Mouse (Mus musculus) right cerebral cortex, postnatal 36 days (tissue): ENCODE data around the gene Ccnd3.

Experiments
- DNase-seq, 2 experiments: peaks; one replicate each; pipeline ENCODE4 v3.0.0; 2022; ENCODE audit warnings: low spot score in 2 of 2, mixed read lengths in 1 of 2

Gene Ccnd3

DNA sequence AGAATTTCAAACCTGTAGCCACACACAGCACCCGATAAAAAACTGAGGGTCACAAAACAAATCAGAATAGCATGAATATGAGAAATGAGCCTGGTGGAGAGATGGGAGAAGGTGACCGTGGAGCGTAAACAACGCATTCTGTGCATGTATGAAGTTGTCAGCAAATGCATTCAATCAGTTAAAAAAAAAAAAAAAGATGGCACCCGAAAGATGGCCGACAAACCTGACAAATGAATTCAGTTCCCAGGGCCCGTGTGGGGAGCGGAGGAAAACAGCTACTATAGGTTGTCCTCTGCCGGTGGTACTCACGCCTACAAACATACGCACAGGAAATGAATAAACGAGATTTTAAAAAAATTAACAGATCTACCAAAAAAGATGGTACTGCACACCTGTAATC is 40.3 kb downstream of the Ccnd3 start:
- no peak for DNase-seq

DNA sequence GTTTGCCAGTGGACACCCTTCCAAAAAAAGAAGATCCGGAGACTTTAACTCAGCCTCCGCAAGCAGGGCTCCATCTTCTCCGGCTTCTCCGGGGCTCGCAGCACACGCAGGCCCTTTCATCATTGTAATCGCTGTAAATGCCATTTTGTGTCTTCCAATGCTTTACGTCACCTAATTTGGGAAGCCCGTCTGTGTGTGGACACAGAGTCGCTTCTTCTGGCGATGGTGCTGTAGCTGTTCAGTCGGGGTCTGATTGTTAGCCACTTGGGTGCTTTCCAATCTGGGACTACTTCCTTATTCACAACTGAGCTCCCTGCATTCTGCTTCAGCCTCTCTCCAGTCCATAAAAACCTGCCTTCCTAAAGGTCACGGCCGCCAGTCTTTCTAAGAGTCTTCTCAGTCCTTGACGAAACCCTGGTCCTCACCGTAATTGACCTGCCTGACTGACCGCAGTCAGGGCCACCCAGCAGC is 41.0 kb downstream of the Ccnd3 start:
- DNase-seq, result peak in 1 of 2 experiments; percentile 19

DNA sequence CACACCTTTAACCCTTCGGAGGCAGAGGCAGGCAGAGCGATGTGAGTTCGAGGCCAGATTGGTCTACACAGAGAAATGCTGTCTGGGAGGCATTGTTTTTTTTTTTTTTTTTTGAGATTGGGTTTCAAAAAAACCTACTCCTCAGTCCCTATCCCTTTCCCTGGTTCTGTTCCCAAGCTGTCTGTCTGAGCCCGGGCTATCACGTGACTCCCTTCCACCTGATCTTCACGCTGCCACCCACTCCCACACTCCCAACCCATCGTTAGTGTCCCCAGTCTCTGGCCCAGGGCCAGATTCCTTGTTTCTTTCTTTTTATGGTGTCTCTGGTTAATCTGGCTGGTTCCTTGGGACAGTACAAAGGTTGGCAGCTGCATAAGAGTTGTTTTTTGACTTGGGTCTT is 46.2 kb downstream of the Ccnd3 start:
- no peak for DNase-seq

- no peak for DNase-seq
Observed at GRCm38 (mm10) chr17:47552994-47553393, 48.1 kb downstream of the Ccnd3 start.

- DNase-seq, result no peak
Observed at GRCm38 (mm10) chr17:47554621-47555020, 49.8 kb downstream of the Ccnd3 start.

GRCm38 (mm10) chr17:47557179-47557578 is 52.3 kb downstream of the Ccnd3 start:
- no peak for DNase-seq

DNA sequence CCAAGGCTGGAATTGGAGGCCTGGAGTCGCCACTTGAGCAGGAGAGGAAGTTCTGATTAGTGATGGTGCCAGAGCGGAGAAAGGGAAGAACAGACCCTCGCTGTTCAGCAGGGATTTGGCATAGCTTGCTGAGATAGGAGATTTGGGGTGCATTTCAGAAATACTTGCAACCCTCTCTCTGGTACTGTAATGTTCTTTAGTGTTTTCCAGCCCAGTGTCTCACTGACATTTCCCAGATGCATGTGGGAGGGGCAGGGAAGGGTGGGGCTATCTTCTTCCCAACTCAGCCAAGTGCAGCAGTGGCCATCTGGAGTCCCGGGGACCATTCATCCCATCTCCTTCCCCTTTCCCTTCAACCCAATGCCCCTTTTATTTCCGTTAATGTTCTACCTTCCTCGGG is 54.9 kb downstream of the Ccnd3 start:
- DNase-seq, result no peak

DNA sequence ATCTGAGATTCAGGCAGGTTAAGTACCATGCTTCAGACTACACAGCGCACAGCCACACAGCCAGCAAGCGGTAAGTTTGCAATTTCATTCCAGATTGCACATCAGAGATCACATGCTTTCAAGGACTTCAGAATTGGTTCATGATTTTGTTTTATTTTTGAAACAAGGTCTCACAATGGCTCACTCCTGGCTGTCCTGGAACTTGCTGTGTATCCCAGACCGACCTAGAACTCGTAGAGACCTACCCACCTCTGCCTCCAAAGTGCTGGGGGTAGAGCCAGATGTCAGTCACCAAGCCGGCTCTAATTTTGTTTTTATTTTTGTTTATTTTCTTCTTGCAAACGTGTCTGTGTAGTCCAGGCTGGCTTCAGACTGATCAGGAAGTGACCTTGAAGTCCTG is 58.0 kb downstream of the Ccnd3 start:
- no peak for DNase-seq

GRCm38 (mm10) chr17:47564612-47565011 is 59.8 kb downstream of the Ccnd3 start:
- no peak for DNase-seq

DNA sequence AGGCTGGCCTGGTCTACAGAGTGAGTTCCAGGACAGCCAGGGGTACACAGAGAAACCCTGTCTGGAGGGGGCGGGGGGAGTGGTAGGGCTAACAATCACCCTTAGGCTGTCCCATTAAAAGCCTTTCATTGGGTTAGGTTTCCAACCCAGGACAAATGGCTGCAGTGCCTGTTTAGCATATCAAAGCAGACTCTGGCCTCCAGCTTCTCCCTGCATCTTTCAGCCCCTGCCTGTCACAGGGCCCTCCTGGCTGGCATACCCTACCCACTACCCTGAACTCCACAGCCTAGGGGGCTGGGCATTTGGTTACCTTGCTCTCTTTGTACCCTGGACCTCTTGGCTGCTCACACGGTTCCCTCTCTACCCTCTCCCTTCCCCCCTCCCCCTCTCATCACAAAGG is 61.3 kb downstream of the Ccnd3 start:
- no peak for DNase-seq

- no peak for DNase-seq
Observed at GRCm38 (mm10) chr17:47567271-47567670, 62.4 kb downstream of the Ccnd3 start.

DNA sequence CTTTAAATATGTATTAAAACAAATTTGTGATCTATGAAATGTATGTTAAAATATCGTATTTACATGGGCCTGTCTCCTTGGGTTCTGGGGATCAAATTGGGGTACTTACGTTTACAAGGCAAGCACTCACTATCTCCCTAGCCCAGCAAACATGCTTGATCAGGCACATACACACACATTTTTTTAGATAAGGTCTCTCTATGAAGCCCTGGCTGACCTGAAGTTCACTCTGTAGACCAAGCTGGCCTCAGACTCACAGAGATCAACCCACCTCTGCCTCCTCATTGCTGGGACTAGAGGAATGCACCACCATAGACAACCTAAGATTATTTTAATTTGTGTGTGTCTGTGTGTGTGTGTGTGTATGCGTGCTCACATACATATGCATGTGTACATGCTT is 63.5 kb downstream of the Ccnd3 start:
- no peak for DNase-seq

- no peak for DNase-seq
Observed at GRCm38 (mm10) chr17:47568951-47569527, 64.2 kb downstream of the Ccnd3 start.

DNA sequence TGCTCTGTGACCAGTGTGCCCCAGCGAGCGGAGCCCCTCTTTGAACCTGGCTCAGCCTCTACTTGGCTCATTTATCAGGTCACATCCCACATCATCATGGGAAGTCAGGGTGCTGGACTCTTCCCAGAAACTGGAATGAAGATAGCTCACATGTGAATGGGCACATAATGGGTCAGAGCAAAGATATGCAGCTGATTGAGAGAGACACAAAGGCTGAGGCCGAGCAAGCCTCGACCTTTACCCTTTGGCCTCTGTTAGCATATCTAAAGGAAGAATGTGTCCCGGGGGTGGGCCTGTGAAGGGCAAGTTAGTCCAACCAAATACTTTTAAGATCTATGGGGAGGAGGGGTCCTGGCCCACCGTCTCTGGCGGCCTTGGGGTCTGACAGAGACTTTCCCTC is 66.8 kb downstream of the Ccnd3 start:
- DNase-seq, result no peak

GRCm38 (mm10) chr17:47572436-47572835 is 67.6 kb downstream of the Ccnd3 start:
- DNase-seq, result no peak

DNA sequence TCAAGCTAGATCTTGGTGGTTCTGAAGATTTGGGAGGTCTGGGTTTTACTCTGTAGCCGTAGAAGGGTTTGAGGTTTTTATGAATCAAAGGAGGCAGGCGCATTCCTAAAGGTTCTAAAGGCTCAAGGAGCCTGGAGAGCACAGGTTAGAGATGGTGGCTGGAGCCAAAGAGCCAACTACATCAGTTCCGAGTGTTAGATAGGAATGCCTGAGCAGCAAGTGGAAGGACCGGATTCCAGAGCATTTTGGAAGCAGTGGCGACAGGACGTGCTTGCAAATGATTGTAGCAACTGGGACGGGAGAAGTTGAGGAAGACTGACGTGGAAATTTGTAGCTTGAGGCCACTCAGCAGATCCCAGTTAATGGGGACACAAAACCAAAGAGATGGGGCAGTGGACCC is 69.2 kb downstream of the Ccnd3 start:
- no peak for DNase-seq

DNA sequence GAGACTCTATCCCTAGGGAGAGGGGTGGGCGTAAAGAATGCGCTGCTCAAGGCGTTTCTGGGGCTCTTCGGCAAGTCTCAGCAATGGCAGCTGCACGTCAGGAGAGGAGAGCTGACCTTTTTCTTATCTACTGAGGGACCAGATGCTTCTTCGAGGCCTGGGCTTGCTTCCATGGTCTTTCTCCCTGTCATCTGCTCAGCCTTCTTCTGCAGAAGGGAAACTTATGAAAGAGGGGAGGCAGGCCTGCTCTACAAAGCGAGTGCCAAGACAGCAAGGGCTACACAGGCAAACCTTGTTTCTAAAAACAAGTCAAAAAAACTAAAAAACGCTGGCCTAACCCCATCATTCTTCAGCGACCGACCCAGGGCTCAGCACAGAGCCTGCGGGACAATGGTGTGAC is 70.0 kb downstream of the Ccnd3 start:
- DNase-seq, result no peak

GRCm38 (mm10) chr17:47578655-47579054 is 73.8 kb downstream of the Ccnd3 start:
- DNase-seq, result no peak

- DNase-seq, result no peak
Observed at GRCm38 (mm10) chr17:47580962-47581361, 76.1 kb downstream of the Ccnd3 start.

DNA sequence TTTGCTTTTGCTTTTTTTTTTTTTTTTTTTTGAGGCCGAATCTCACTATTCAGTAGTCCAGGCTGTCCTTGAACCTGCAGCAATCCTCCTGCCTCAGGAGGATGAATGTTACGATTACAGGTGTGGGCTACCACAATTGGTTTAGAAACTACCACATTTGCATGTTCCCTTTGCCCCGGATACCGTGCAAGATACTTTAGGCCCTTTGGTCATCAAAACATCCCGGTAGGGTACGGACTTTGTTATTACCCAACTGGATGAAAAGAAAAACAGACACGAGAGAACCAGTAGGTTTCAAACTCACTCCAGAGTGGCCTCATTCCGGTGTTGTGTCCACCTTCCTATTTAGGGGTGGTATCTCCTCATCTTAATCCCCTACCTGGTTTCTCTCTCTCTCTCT is 83.7 kb downstream of the Ccnd3 start:
- no peak for DNase-seq

DNA sequence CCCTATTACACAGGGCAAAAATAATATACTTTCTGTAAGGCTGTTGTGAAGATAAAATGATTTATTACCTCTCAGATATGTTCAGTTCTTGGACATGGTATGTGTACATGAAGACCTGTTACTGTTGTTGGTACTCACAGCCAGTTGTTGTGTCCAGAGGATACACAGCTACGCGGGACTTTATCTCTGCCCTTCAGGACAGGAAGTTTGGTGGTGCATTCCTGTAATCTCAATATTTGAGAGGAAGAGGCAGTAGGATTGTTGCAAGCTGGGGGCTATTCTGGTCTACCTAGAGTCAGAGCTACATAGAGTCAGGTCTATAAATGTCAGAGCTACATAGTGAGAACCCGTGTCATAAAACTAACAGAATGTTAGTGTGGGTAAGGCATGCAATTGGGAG is 86.2 kb downstream of the Ccnd3 start:
- DNase-seq, result no peak

DNA sequence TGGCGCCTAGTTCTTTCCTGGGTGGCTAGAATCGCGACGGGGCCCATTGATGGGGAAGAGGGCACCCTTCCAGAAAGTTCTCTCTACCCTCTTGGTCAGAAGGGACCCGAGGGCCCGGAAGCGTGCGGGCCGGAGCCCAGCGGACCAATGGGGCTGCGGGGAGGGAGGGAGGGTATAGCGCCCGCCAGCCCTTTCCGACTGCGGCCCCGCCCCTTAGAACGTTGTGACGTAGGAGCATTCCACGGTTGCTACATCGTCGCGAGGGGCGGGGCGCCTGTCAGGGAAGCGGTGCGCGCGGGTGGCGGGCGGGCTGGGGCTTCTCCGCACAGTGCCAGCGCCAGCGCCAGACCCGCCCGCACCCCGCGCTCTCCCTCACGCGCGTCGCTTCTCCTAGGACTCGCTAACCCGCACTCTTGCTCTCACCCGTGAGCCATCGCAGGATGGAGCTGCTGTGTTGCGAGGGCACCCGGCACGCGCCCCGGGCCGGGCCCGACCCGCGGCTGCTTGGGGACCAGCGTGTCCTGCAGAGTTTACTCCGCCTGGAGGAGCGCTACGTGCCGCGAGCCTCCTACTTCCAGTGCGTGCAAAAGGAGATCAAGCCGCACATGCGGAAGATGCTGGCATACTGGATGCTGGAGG is 88.5 kb downstream of the Ccnd3 start:
- peak; percentile 85 to 86 for DNase-seq

GRCm38 (mm10) chr17:47593854-47594182 is 89.0 kb downstream of the Ccnd3 start:
- no peak for DNase-seq
